Mouse (Mus musculus) neural tube, embryonic 12.5 days (tissue): ENCODE measurements at regions not wholly inside any gene's neighbourhood (a gene's known extent, or its start where the extent isn't known, plus 50 kb on each side); places are given as distances from the start of the nearest gene placed in this dataset.

ENCODE experiments used
- ATAC-seq: fragments of 200-750 bp; cut with Nextera tagmentation; 2 replicates; pipeline ENCODE4 v1.8.0; 2017; ENCODE audit warnings: low read depth, mild to moderate bottlenecking, moderate TSS enrichment, moderate library complexity; ENCODE audit not compliant: low FRiP score
- H3K27ac ChIP-seq: fragments of 300-500 bp; sonication (generic); 2 replicates; pipeline ENCODE4 v1.5.1; 2016
- H3K27me3 ChIP-seq: fragments of 300-500 bp; sonication (generic); replicated peaks from 2 replicates; pipeline ENCODE4 v1.6.1; 2016; ENCODE audit warnings: mild to moderate bottlenecking
- H3K36me3 ChIP-seq: fragments of 300-500 bp; sonication (generic); 2 replicates; pipeline ENCODE4 v1.6.1; 2016; ENCODE audit warnings: mild to moderate bottlenecking
- H3K4me1 ChIP-seq: fragments of 300-500 bp; sonication (generic); 2 replicates; pipeline ENCODE4 v1.6.1; 2016
- H3K4me2 ChIP-seq: fragments of 300-500 bp; sonication (generic); replicated peaks from 2 replicates; pipeline ENCODE4 v1.6.1; 2016; ENCODE audit warnings: mild to moderate bottlenecking
- H3K4me3 ChIP-seq: fragments of 300-500 bp; sonication (generic); 2 replicates; pipeline ENCODE4 v1.5.1; 2016
- H3K9ac ChIP-seq: fragments of 300-500 bp; sonication (generic); 2 replicates; pipeline ENCODE4 v1.6.1; 2016; ENCODE audit warnings: mild to moderate bottlenecking
- H3K9me3 ChIP-seq: fragments of 300-500 bp; sonication (generic); 2 replicates; pipeline ENCODE4 v1.6.1; 2016; ENCODE audit warnings: mild to moderate bottlenecking
- WGBS: fragments of 180-500 bp; shearing (Covaris S2); methylation state at CpG from one replicate; pipeline ENCODE4 v1.1.7; 2016; 5-methylcytosine and 5-hydroxymethylcytosine counted together

- 83% methylated on average over 1 of the region's 1 CpGs for WGBS
- H3K36me3 ChIP-seq: no peaks in the 10 kb centered on the region
- no peak overlapping the region for H3K4me3 ChIP-seq
- H3K9ac ChIP-seq: no peak overlapping the region
- H3K27me3 ChIP-seq: no peaks in the 10 kb centered on the region
- ATAC-seq: no peak
- H3K27ac ChIP-seq: no peak overlapping the region
- no peak overlapping the region for H3K4me2 ChIP-seq
- no peaks in the 10 kb centered on the region for H3K9me3 ChIP-seq
- H3K4me1 ChIP-seq: no peaks in the 10 kb centered on the region
Measured at GRCm38 (mm10) chr11:45058658-45059057, 441.5 kb downstream of the Ebf1 start.

GRCm38 (mm10) chr11:45066592-45066991 lies 449.5 kb downstream of the Ebf1 start:
- H3K9me3 ChIP-seq: no peaks in the 10 kb centered on the region
- H3K36me3 ChIP-seq: no peaks in the 10 kb centered on the region

GRCm38 (mm10) chr11:45070280-45070679 lies 453.2 kb downstream of the Ebf1 start:
- H3K4me3 ChIP-seq: no peak overlapping the region
- H3K27ac ChIP-seq: no peak overlapping the region
- H3K9ac ChIP-seq: no peak overlapping the region
- no peak for ATAC-seq
- H3K4me2 ChIP-seq: no peak overlapping the region
- H3K4me1 ChIP-seq: no peaks in the 10 kb centered on the region
- no peaks in the 10 kb centered on the region for H3K9me3 ChIP-seq
- no peaks in the 10 kb centered on the region for H3K36me3 ChIP-seq
- H3K27me3 ChIP-seq: no peaks in the 10 kb centered on the region
- WGBS: 80% methylated on average over 1 of the region's 1 CpGs

More at GRCm38 (mm10) chr11:45066592-45066991, 449.5 kb downstream of the Ebf1 start:
- no peak overlapping the region for H3K4me2 ChIP-seq
- no peak overlapping the region for H3K27ac ChIP-seq
- 83% methylated on average over 3 of the region's 3 CpGs for WGBS
- no peaks in the 10 kb centered on the region for H3K4me1 ChIP-seq
- no peak overlapping the region for H3K4me3 ChIP-seq
- H3K27me3 ChIP-seq: no peaks in the 10 kb centered on the region
- no peak for ATAC-seq
- H3K9ac ChIP-seq: no peak overlapping the region

GRCm38 (mm10) chr11:45071195-45071594 lies 454.1 kb downstream of the Ebf1 start:
- WGBS: 80% methylated on average over 2 of the region's 2 CpGs

GRCm38 (mm10) chr11:45084506-45085037 lies 467.5 kb downstream of the Ebf1 start:
- no peak overlapping the region for H3K4me3 ChIP-seq
- no peak overlapping the region for H3K4me2 ChIP-seq
- ATAC-seq: no peak
- H3K9me3 ChIP-seq: no peaks in the 10 kb centered on the region
- H3K4me1 ChIP-seq: no peaks in the 10 kb centered on the region
- WGBS: 84% methylated on average over 4 of the region's 4 CpGs
- H3K9ac ChIP-seq: no peak overlapping the region
- no peak overlapping the region for H3K27ac ChIP-seq
- no peaks in the 10 kb centered on the region for H3K27me3 ChIP-seq
- H3K36me3 ChIP-seq: no peaks in the 10 kb centered on the region

More at GRCm38 (mm10) chr11:45071195-45071594, 454.1 kb downstream of the Ebf1 start:
- no peaks in the 10 kb centered on the region for H3K4me1 ChIP-seq
- H3K4me2 ChIP-seq: no peak overlapping the region
- H3K9me3 ChIP-seq: no peaks in the 10 kb centered on the region
- ATAC-seq: no peak
- no peak overlapping the region for H3K4me3 ChIP-seq
- no peaks in the 10 kb centered on the region for H3K36me3 ChIP-seq
- no peak overlapping the region for H3K9ac ChIP-seq
- no peaks in the 10 kb centered on the region for H3K27me3 ChIP-seq
- H3K27ac ChIP-seq: no peak overlapping the region

GRCm38 (mm10) chr11:45085145-45085544 lies 468.0 kb downstream of the Ebf1 start:
- no peaks in the 10 kb centered on the region for H3K36me3 ChIP-seq
- no peak for ATAC-seq
- H3K9me3 ChIP-seq: no peaks in the 10 kb centered on the region
- H3K4me2 ChIP-seq: no peak overlapping the region
- H3K9ac ChIP-seq: no peak overlapping the region
- H3K4me3 ChIP-seq: no peak overlapping the region
- no peaks in the 10 kb centered on the region for H3K27me3 ChIP-seq
- H3K27ac ChIP-seq: no peak overlapping the region
- H3K4me1 ChIP-seq: no peaks in the 10 kb centered on the region

- no peak for ATAC-seq
- Histone ChIP-seq H3K9ac (no peak overlapping the region), H3K27ac (no peak overlapping the region), H3K36me3 (no peaks in the 10 kb centered on the region), H3K27me3 (no peaks in the 10 kb centered on the region), H3K4me1 (no peaks in the 10 kb centered on the region), H3K4me2 (no peak overlapping the region), H3K9me3 (no peaks in the 10 kb centered on the region), H3K4me3 (no peak overlapping the region)
- WGBS: 75% methylated on average over 5 of the region's 5 CpGs
Measured at GRCm38 (mm10) chr11:45087186-45087915, 470.2 kb downstream of the Ebf1 start.

GRCm38 (mm10) chr11:45088286-45088685 lies 471.2 kb downstream of the Ebf1 start:
- no peaks in the 10 kb centered on the region for H3K9me3 ChIP-seq
- no peak for ATAC-seq

GRCm38 (mm10) chr11:45089561-45089960 lies 472.4 kb downstream of the Ebf1 start:
- no peaks in the 10 kb centered on the region for H3K4me1 ChIP-seq
- H3K9ac ChIP-seq: no peak overlapping the region
- no peak for ATAC-seq
- H3K36me3 ChIP-seq: no peaks in the 10 kb centered on the region
- no peak overlapping the region for H3K4me2 ChIP-seq
- WGBS: 78% methylated on average over 3 of the region's 3 CpGs
- H3K27me3 ChIP-seq: no peaks in the 10 kb centered on the region
- no peak overlapping the region for H3K27ac ChIP-seq
- no peak overlapping the region for H3K4me3 ChIP-seq
- no peaks in the 10 kb centered on the region for H3K9me3 ChIP-seq

More at GRCm38 (mm10) chr11:45088286-45088685, 471.2 kb downstream of the Ebf1 start:
- WGBS: 94% methylated on average over 1 of the region's 1 CpGs
- no peak overlapping the region for H3K27ac ChIP-seq
- no peaks in the 10 kb centered on the region for H3K36me3 ChIP-seq
- no peaks in the 10 kb centered on the region for H3K27me3 ChIP-seq
- no peak overlapping the region for H3K4me2 ChIP-seq
- no peaks in the 10 kb centered on the region for H3K4me1 ChIP-seq
- no peak overlapping the region for H3K4me3 ChIP-seq
- no peak overlapping the region for H3K9ac ChIP-seq

- no peaks in the 10 kb centered on the region for H3K9me3 ChIP-seq
- 66% methylated on average over 12 of the region's 12 CpGs for WGBS
- H3K4me2 ChIP-seq: no peak overlapping the region
- H3K9ac ChIP-seq: no peak overlapping the region
- no peak; the same call in 1 of the 2 replicates for ATAC-seq
- no peak overlapping the region for H3K27ac ChIP-seq
- no peaks in the 10 kb centered on the region for H3K4me1 ChIP-seq
- no peak overlapping the region for H3K4me3 ChIP-seq
- H3K27me3 ChIP-seq: no peaks in the 10 kb centered on the region
- H3K36me3 ChIP-seq: no peaks in the 10 kb centered on the region
Measured at GRCm38 (mm10) chr11:45103498-45104336, 486.6 kb downstream of the Ebf1 start.

GRCm38 (mm10) chr11:45116702-45117101 lies 499.6 kb downstream of the Ebf1 start:
- Histone ChIP-seq H3K27ac (no peak overlapping the region), H3K4me1 (no peaks in the 10 kb centered on the region), H3K9ac (no peak overlapping the region), H3K4me2 (no peak overlapping the region), H3K27me3 (no peaks in the 10 kb centered on the region), H3K9me3 (no peaks in the 10 kb centered on the region), H3K36me3 (no peaks in the 10 kb centered on the region), H3K4me3 (no peak overlapping the region)
- ATAC-seq: no peak
- 89% methylated on average over 1 of the region's 1 CpGs for WGBS

- no peak overlapping the region for H3K27ac ChIP-seq
- no peaks in the 10 kb centered on the region for H3K4me1 ChIP-seq
- H3K9ac ChIP-seq: no peak overlapping the region
- H3K27me3 ChIP-seq: no peaks in the 10 kb centered on the region
- no peaks in the 10 kb centered on the region for H3K36me3 ChIP-seq
- H3K4me3 ChIP-seq: no peak overlapping the region
- no peaks in the 10 kb centered on the region for H3K9me3 ChIP-seq
- ATAC-seq: no peak
- WGBS: 54% methylated on average over 2 of the region's 2 CpGs
- H3K4me2 ChIP-seq: no peak overlapping the region
Measured at GRCm38 (mm10) chr11:45123276-45123675, 506.2 kb downstream of the Ebf1 start.
